Mouse (Mus musculus) spleen, adult 2 months (tissue): ENCODE measurements at regions not wholly inside any gene's neighbourhood (a gene's known extent, or its start where the extent isn't known, plus 50 kb on each side); places are given as distances from the start of the nearest gene placed in this dataset.

Source experiments
- DNase-seq, 2 experiments: peaks; one replicate each; pipeline versions ENCODE4 v3.0.0 to v3.0.0-alpha.2; 2012 to 2021; ENCODE audit warnings: low spot score in 2 of 2, low read depth in 1 of 2
- H3K27ac ChIP-seq: fragments of 200-500 bp; 2 replicates; pipeline ENCODE4 v1.5.1; 2012; ENCODE audit warnings: low read length, inconsistent platforms; ENCODE audit not compliant: insufficient read depth
- H3K27me3 ChIP-seq: fragments of 200-500 bp; 2 replicates; pipeline ENCODE4 v1.6.1; 2012; ENCODE audit warnings: mild to moderate bottlenecking, moderate library complexity, low read length, inconsistent platforms; ENCODE audit not compliant: control insufficient read depth, insufficient read depth
- H3K36me3 ChIP-seq: fragments of 200-500 bp; 2 replicates; pipeline ENCODE4 v1.6.1; 2012; ENCODE audit warnings: mild to moderate bottlenecking, low read length, inconsistent platforms; ENCODE audit not compliant: control insufficient read depth, insufficient read depth
- H3K4me1 ChIP-seq: fragments of 200-500 bp; 2 replicates; pipeline ENCODE4 v1.6.1; 2011; ENCODE audit warnings: inconsistent platforms; ENCODE audit not compliant: control insufficient read depth, insufficient read depth, insufficient read length
- H3K4me3 ChIP-seq: fragments of 200-500 bp; 2 replicates; pipeline ENCODE4 v1.5.1; 2011; ENCODE audit warnings: mild to moderate bottlenecking, inconsistent platforms; ENCODE audit not compliant: insufficient read depth, insufficient read length; ENCODE audit errors: extremely low read depth
- CTCF ChIP-seq: fragments of 200-500 bp; IDR thresholded peaks from 2 replicates; pipeline ENCODE4 v1.5.1; 2011; ENCODE audit warnings: mild to moderate bottlenecking, inconsistent platforms; ENCODE audit not compliant: insufficient read depth, insufficient read length, insufficient replicate concordance; ENCODE audit errors: extremely low read depth
- POLR2A ChIP-seq: fragments of 200-500 bp; IDR thresholded peaks from 2 replicates; pipeline ENCODE4 v1.6.1; 2011; ENCODE audit warnings: low read depth, low read length, inconsistent platforms
- WGBS: fragments of 180-500 bp; shearing (Covaris S2); methylation state at CpG from one replicate; pipeline ENCODE4 v1.1.7; 2018; 5-methylcytosine and 5-hydroxymethylcytosine counted together

- no peak overlapping the region for H3K27ac ChIP-seq
- H3K36me3 ChIP-seq = no peaks in the 10 kb centered on the region
- 22% methylated on average over 4 of the region's 4 CpGs for WGBS
- H3K27me3 ChIP-seq = no peaks in the 10 kb centered on the region
- no peak for DNase-seq
- no peak for TF ChIP-seq POLR2A
- no peak for TF ChIP-seq CTCF
- H3K4me3 ChIP-seq = no peak overlapping the region
- H3K4me1 ChIP-seq = no peaks in the 10 kb centered on the region
Observed at GRCm38 (mm10) chr5:37876240-37876639, 51.9 kb upstream of the Msx1 start.

- H3K4me3 ChIP-seq = no peak overlapping the region
- H3K27me3 ChIP-seq = no peaks in the 10 kb centered on the region
- TF ChIP-seq CTCF (no peak), POLR2A (no peak)
- DNase-seq = no peak
- no peaks in the 10 kb centered on the region for H3K4me1 ChIP-seq
- no peak overlapping the region for H3K27ac ChIP-seq
- H3K36me3 ChIP-seq = no peaks in the 10 kb centered on the region
- WGBS = 90% methylated on average over 13 of the region's 13 CpGs
Observed at GRCm38 (mm10) chr5:37875452-37875851, 51.1 kb upstream of the Msx1 start.

- H3K27me3 ChIP-seq = no peaks in the 10 kb centered on the region
- no peak overlapping the region for H3K4me3 ChIP-seq
- no peak for TF ChIP-seq POLR2A
- TF ChIP-seq CTCF = no peak
- H3K27ac ChIP-seq = no peak overlapping the region
- WGBS = 86% methylated on average over 6 of the region's 6 CpGs
- DNase-seq = no peak
- no peaks in the 10 kb centered on the region for H3K36me3 ChIP-seq
- H3K4me1 ChIP-seq = no peaks in the 10 kb centered on the region
Observed at GRCm38 (mm10) chr5:37874784-37875281, 50.5 kb upstream of the Msx1 start.
